Mouse (Mus musculus) C2C12 (cell line): ENCODE data around the gene Efcab12.

Experiments used
- CEBPB ChIP-seq: IDR thresholded peaks from one replicate; pipeline ENCODE4 v1.6.1; 2011; ENCODE audit warnings: low read depth, mild to moderate bottlenecking, control low read depth, moderate library complexity
- CTCF ChIP-seq: IDR thresholded peaks from one replicate; pipeline ENCODE4 v1.5.1; 2011; ENCODE audit not compliant: control insufficient read depth, insufficient read depth, insufficient read length
- FOSL1 ChIP-seq: IDR thresholded peaks from one replicate; pipeline ENCODE4 v1.8.0; 2011; ENCODE audit warnings: mild to moderate bottlenecking, low read length; ENCODE audit not compliant: poor library complexity, insufficient read depth, severe bottlenecking
- MAX ChIP-seq: IDR thresholded peaks from one replicate; pipeline ENCODE4 v1.6.1; 2011; ENCODE audit warnings: mild to moderate bottlenecking, control low read depth
- MYOD1 ChIP-seq: IDR thresholded peaks from one replicate; pipeline ENCODE4 v1.6.1; 2011; ENCODE audit warnings: low read depth; ENCODE audit not compliant: control insufficient read depth, insufficient read length
- MYOG ChIP-seq: IDR thresholded peaks from one replicate; pipeline ENCODE4 v1.6.1; 2011; ENCODE audit not compliant: control insufficient read depth, insufficient read length; ENCODE audit errors: extremely low read depth
- USF1 ChIP-seq: IDR thresholded peaks from one replicate; pipeline ENCODE4 v1.6.1; 2011; ENCODE audit warnings: low read depth, mild to moderate bottlenecking, control low read depth, moderate library complexity

- no peak for TF ChIP-seq CTCF
- TF ChIP-seq MYOG = no peak
- peak; percentile 60 for TF ChIP-seq USF1
- TF ChIP-seq CEBPB = no peak
- TF ChIP-seq MAX = no peak
- TF ChIP-seq MYOD1 = no peak
- TF ChIP-seq FOSL1 = no peak
Observed at GRCm38 (mm10) chr6:115764179-115764578, 74.0 kb downstream of the Efcab12 start.
